Mouse (Mus musculus) bone marrow macrophage, adult 2 months (primary cell): ENCODE data around the gene Ppfibp2.

Experiments
- CTCF ChIP-seq: IDR thresholded peaks from 2 replicates; pipeline ENCODE4 v1.5.1; 2012; ENCODE audit warnings: low read depth, mild to moderate bottlenecking, low read length, moderate library complexity
- POLR2A ChIP-seq: IDR thresholded peaks from 2 replicates; pipeline ENCODE4 v1.6.1; 2012; ENCODE audit warnings: mild to moderate bottlenecking, low read depth, low read length, borderline replicate concordance

DNA sequence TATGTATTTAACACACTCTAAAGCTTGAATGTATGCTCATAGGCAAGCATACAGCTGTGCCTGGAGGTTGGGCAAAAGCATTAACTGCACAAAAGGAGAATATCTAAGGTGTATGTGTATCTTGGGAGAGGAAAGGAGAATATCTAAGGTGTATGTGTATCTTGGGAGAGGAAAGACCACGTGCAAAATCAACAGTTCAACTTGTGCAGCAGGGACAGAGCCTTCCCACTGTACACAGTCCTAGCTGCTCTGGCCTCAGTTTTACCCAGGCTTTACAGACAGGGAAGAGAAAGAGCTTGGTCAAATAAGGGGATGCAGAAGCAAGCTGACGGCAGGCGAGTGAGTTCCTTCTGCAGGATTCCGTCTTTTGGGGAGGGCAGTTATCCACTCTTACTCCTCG is 119.1 kb downstream of the Ppfibp2 start:
- TF ChIP-seq POLR2A (no peak), CTCF (no peak)
